Mouse (Mus musculus): ENCODE measurements at regions not wholly inside any gene's neighbourhood (a gene's known extent, or its start where the extent isn't known, plus 50 kb on each side); places are given as distances from the start of the nearest gene placed in this dataset.

DNA sequence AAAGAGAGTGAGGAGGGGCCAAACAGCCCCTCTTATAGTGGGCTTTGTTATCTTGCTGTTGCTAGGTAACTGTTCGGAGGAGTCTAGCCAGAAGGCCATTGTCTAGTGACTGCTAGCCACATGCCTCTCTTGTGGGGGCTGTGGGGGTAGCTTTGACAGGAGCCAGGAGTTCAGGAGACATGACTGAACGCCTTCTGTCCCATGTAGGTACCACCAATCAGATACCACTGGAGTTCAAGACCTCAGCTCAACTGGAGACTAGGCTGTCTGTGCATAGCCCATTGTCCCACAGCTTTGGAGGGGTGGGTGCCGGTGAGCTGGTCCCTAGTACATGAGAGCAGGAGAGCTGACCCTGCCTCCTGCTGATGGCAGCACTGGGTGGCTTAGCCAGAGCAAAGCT, 82.4 kb upstream of the Unc93a2 start:
- intact Hi-C loops (cut with DNase I): no loop called here

- intact Hi-C loops (cut with DNase I): no loop called here
Observed at GRCm38 (mm10) chr17:7464901-7465300, 79.6 kb upstream of the Unc93a2 start.

DNA sequence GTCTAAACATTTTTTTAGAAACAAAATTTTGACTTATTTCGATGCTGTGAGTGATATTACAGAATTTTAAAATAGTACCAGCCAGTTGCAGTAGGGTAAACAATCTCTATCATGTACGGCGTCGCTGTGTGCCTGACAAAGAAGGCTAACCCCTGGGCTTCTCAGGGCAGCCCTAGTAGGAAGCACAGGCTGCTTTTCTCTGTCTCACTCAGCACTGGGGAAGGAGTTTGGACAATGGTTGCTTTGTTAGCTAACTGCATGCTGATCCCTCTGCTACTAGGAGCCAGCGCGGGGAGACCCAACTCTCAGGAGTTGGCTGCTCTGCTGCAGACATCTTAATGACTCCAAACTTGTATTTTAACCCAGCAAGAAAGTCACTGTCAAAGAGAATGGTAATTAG, 75.9 kb upstream of the Unc93a2 start:
- intact Hi-C loops (cut with DNase I): no loop called here

DNA sequence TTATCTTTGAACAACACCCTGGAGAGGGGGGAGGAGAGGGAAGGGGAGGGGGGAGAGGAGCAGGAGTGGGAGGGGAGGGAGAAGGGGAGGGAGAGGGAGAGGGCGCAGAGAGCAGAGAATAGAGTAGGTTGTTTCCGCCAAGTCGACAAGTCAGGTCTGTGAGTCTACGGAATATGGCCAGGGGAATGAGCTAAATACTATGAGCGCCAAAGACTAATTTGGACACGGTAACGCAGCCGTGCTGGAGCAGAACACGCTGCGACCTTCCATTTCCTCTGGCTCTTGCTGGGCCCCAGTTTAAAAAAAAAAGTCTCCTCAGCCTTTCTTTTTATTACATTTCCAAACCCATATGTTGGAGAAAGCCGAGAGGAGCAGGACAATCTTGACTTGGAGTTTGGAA, 71.7 kb upstream of the Unc93a2 start:
- intact Hi-C loops (cut with DNase I): no loop called here

DNA sequence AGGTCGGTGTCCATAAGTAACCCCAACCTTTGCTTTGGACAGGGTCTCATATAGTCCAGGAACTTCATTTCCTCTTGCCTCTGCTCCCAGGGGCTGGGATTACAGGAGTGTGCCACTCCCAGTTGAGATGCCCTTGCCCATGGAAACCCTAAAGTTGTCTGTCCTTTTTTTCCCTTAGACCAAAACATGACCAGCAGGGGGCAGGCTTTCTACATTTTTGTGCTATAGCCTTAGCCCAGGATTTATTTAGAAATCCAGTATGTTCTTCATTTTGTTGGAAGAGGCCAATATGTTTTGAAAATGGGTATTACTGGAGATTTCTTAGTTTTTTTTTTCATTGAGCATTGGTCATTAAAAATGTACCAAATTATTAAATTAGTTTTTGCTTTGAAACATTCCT, 58.6 kb upstream of the Unc93a2 start:
- intact Hi-C loops (cut with DNase I): loop anchor here (5.0 kb wide), 1 partner anchor 378 kb away; no protein-coding TSS in a partner anchor

DNA sequence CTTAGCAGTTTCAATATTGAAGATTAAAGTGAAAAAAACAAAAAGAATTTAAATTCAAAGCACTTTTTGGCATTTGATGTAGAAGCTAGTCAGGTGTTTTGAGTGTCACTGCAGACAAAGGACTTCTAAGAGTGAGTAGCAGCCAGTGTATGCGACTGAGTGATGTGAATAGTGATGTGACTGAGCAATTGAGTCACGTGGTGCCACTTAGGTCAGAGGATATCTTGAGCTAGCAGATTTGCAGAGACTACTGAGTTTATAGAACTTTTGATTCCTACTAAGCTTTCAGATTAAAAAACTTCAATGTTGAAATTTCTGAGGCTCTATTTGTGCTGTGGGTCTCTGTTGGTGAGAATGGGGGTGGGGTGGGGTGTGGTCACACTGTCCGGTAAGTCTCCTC, 49.8 kb upstream of the Unc93a2 start:
- intact Hi-C loops (cut with DNase I): no loop called here
